Mouse (Mus musculus) myocyte (in vitro differentiated cells): ENCODE results near the gene Chn2. TPM values are rescaled to one million over a fixed set of nuclear protein-coding genes. Genes with fewer than 3 reads are reported as not detected.
A peak's percentile ranks its signal among the peaks of the same experiment; 100 is the strongest.

Experiments used
- H3K27me3 ChIP-seq: one replicate; pipeline ENCODE4 v1.6.1; 2011; ENCODE audit not compliant: control insufficient read depth, insufficient read depth, insufficient read length
- H3K36me3 ChIP-seq: one replicate; pipeline ENCODE4 v1.6.1; 2011; ENCODE audit not compliant: control insufficient read depth, insufficient read depth
- H3K4me2 ChIP-seq: one replicate; pipeline ENCODE4 v1.6.1; 2011; ENCODE audit warnings: low read depth, control low read depth
- H3K4me3 ChIP-seq: one replicate; pipeline ENCODE4 v1.5.1; 2011; ENCODE audit warnings: mild to moderate bottlenecking, control low read depth, moderate library complexity
- H3K79me2 ChIP-seq: one replicate; pipeline ENCODE4 v1.6.1; 2011; ENCODE audit not compliant: control insufficient read depth, insufficient read depth
- H3ac ChIP-seq: one replicate; pipeline ENCODE4 v1.6.1; 2011; ENCODE audit not compliant: control insufficient read depth, insufficient read length
- CEBPB ChIP-seq: IDR thresholded peaks from 2 replicates; pipeline ENCODE4 v1.6.1; 2011; ENCODE audit warnings: mild to moderate bottlenecking, moderate library complexity; ENCODE audit not compliant: poor library complexity, insufficient read depth, severe bottlenecking
- E2F4 ChIP-seq: IDR thresholded peaks from one replicate; pipeline ENCODE4 v1.6.1; 2011; ENCODE audit warnings: mild to moderate bottlenecking, control low read depth, moderate library complexity; ENCODE audit not compliant: insufficient read depth
- MAX ChIP-seq: IDR thresholded peaks from one replicate; pipeline ENCODE4 v1.6.1; 2011; ENCODE audit warnings: low read depth, mild to moderate bottlenecking, control low read depth
- MYOD1 ChIP-seq, 3 experiments: IDR thresholded peaks; one replicate each; pipeline ENCODE4 v1.6.1; 2011; ENCODE audit warnings: control low read depth in 2 of 3, low read depth in 2 of 3, mild to moderate bottlenecking in 2 of 3, moderate library complexity in 1 of 3; ENCODE audit not compliant: insufficient read length in 2 of 3, control insufficient read depth in 1 of 3
- MYOG ChIP-seq, 3 experiments: IDR thresholded peaks; one replicate each; pipeline ENCODE4 v1.6.1; 2011; ENCODE audit warnings: control low read depth in 2 of 3, low read depth in 2 of 3, mild to moderate bottlenecking in 2 of 3; ENCODE audit not compliant: insufficient read length in 2 of 3, control insufficient read depth in 1 of 3, insufficient read depth in 1 of 3
- POLR2A ChIP-seq: IDR thresholded peaks from one replicate; pipeline ENCODE4 v1.6.1; 2011; ENCODE audit warnings: low read depth, mild to moderate bottlenecking, control low read depth, moderate library complexity; ENCODE audit not compliant: insufficient read length
- POLR2AphosphoS2 ChIP-seq: IDR thresholded peaks from one replicate; pipeline ENCODE4 v1.6.1; 2011; ENCODE audit warnings: low read depth, control low read depth; ENCODE audit not compliant: insufficient read length
- REST ChIP-seq: IDR thresholded peaks from one replicate; pipeline ENCODE4 v1.6.1; 2011; ENCODE audit warnings: mild to moderate bottlenecking, control low read depth, moderate library complexity; ENCODE audit not compliant: insufficient read depth, insufficient read length
- SRF ChIP-seq: IDR thresholded peaks from one replicate; pipeline ENCODE4 v1.6.1; 2011; ENCODE audit warnings: low read depth; ENCODE audit not compliant: control insufficient read depth, insufficient read length
- TCF12 ChIP-seq: IDR thresholded peaks from one replicate; pipeline ENCODE4 v1.6.1; 2011; ENCODE audit warnings: mild to moderate bottlenecking, control low read depth; ENCODE audit not compliant: poor library complexity, insufficient read depth, severe bottlenecking
- TCF3 ChIP-seq: IDR thresholded peaks from one replicate; pipeline ENCODE4 v1.6.1; 2011; ENCODE audit warnings: low read depth, control low read depth; ENCODE audit not compliant: insufficient read length
- USF1 ChIP-seq: IDR thresholded peaks from one replicate; pipeline ENCODE4 v1.6.1; 2011; ENCODE audit warnings: low read depth, mild to moderate bottlenecking, control low read depth, moderate library complexity
- polyA plus RNA-seq: library from polyadenylated mRNA; unstranded; fragments of >200 nt; fragmentation: generic; extraction: Trizol; gene quantifications from one replicate; pipeline ENCODE4 v1.2.1, GENCODE M21; 2012; ENCODE audit warnings: missing spikeins

Chn2 gene
- polyA plus RNA-seq, 1 experiment: 6.5 TPM

- H3K36me3 ChIP-seq: no peaks in the 10 kb centered on the region
Observed at GRCm38 (mm10) chr6:54074454-54074853, 35.1 kb downstream of the Chn2 start.

GRCm38 (mm10) chr6:54075419-54075818 is 36.1 kb downstream of the Chn2 start:
- H3K79me2 ChIP-seq: no peaks in the 10 kb centered on the region

More at GRCm38 (mm10) chr6:54074454-54074853, 35.1 kb downstream of the Chn2 start:
- Histone ChIP-seq H3K27me3 (no peaks in the 10 kb centered on the region), H3K4me2 (no peak overlapping the region), H3K4me3 (no peak overlapping the region), H3ac (no peak overlapping the region), H3K79me2 (no peaks in the 10 kb centered on the region)
- no peak for TF ChIP-seq USF1

GRCm38 (mm10) chr6:54076625-54077024 is 37.3 kb downstream of the Chn2 start:
- Histone ChIP-seq H3K4me3 (no peak overlapping the region), H3K4me2 (no peak overlapping the region), H3ac (no peak overlapping the region), H3K36me3 (no peaks in the 10 kb centered on the region), H3K79me2 (no peaks in the 10 kb centered on the region), H3K27me3 (no peaks in the 10 kb centered on the region)
- TF ChIP-seq SRF: no peak
- TF ChIP-seq E2F4: no peak
- no peak for TF ChIP-seq CEBPB

More at GRCm38 (mm10) chr6:54075419-54075818, 36.1 kb downstream of the Chn2 start:
- H3K4me2 ChIP-seq: peak overlapping the region; percentile 25
- TF ChIP-seq CEBPB (no peak), POLR2A (no peak), SRF (no peak), REST (no peak), USF1 (no peak), TCF3 (no peak), MYOG (IDR thresholded peaks at IDR 0.05; ENCODE audit: control insufficient read depth in 1 of 3, insufficient read depth in 1 of 3, insufficient read length in 2 of 3, low read depth in 2 of 3) (no peak), MAX (no peak), TCF12 (no peak), E2F4 (no peak), POLR2AphosphoS2 (no peak), MYOD1 (IDR thresholded peaks at IDR 0.05; ENCODE audit: control insufficient read depth in 1 of 3, insufficient read length in 2 of 3, low read depth in 2 of 3) (no peak)
- H3ac ChIP-seq: no peak overlapping the region
- H3K36me3 ChIP-seq: no peaks in the 10 kb centered on the region
- H3K4me3 ChIP-seq: no peak overlapping the region
- H3K27me3 ChIP-seq: no peaks in the 10 kb centered on the region

GRCm38 (mm10) chr6:54078269-54078668 is 38.9 kb downstream of the Chn2 start:
- Histone ChIP-seq H3K36me3 (no peaks in the 10 kb centered on the region), H3K4me3 (no peak overlapping the region), H3K4me2 (no peak overlapping the region), H3K27me3 (no peaks in the 10 kb centered on the region), H3ac (no peak overlapping the region), H3K79me2 (no peaks in the 10 kb centered on the region)
- TF ChIP-seq MAX: no peak
- no peak for TF ChIP-seq TCF3
- TF ChIP-seq REST: no peak
- TF ChIP-seq POLR2A: no peak
- TF ChIP-seq POLR2AphosphoS2: no peak
- TF ChIP-seq MYOG (IDR thresholded peaks at IDR 0.05; ENCODE audit: control insufficient read depth in 1 of 3, insufficient read depth in 1 of 3, insufficient read length in 2 of 3, low read depth in 2 of 3): no peak
- no peak for TF ChIP-seq CEBPB
- no peak for TF ChIP-seq MYOD1 (IDR thresholded peaks at IDR 0.05; ENCODE audit: control insufficient read depth in 1 of 3, insufficient read length in 2 of 3, low read depth in 2 of 3)
- TF ChIP-seq E2F4: no peak
- no peak for TF ChIP-seq USF1
- no peak for TF ChIP-seq SRF
- TF ChIP-seq TCF12: no peak

GRCm38 (mm10) chr6:54079881-54080280 is 40.5 kb downstream of the Chn2 start:
- TF ChIP-seq REST (no peak), POLR2A (no peak), SRF (no peak), TCF3 (no peak), E2F4 (no peak), MYOG (IDR thresholded peaks at IDR 0.05; ENCODE audit: control insufficient read depth in 1 of 3, insufficient read depth in 1 of 3, insufficient read length in 2 of 3, low read depth in 2 of 3) (no peak), POLR2AphosphoS2 (no peak), CEBPB (no peak), MYOD1 (IDR thresholded peaks at IDR 0.05; ENCODE audit: control insufficient read depth in 1 of 3, insufficient read length in 2 of 3, low read depth in 2 of 3) (no peak), TCF12 (no peak)
- H3K4me3 ChIP-seq: no peak overlapping the region
- no peak overlapping the region for H3K4me2 ChIP-seq
- no peak overlapping the region for H3ac ChIP-seq
- no peaks in the 10 kb centered on the region for H3K27me3 ChIP-seq
- H3K36me3 ChIP-seq: no peaks in the 10 kb centered on the region
- H3K79me2 ChIP-seq: no peaks in the 10 kb centered on the region
